Mouse (Mus musculus) neutrophil, adult 5-6 weeks (primary cell): ENCODE results near the gene Ajm1. TPM values are rescaled to one million over a fixed set of nuclear protein-coding genes. Genes with fewer than 3 reads are reported as not detected.
"Not testable (repeated sequence)": the region's sequence is repeated elsewhere in the genome, so short reads cannot be mapped to it uniquely, and the experiment has no call there.

ENCODE experiments used
- ATAC-seq: fragments of 151-379, 151-347 bp; 2 replicates; pipeline ENCODE4 v1.8.0; 2017; ENCODE audit warnings: mild to moderate bottlenecking, moderate TSS enrichment; ENCODE audit not compliant: insufficient number of reproducible peaks, poor library complexity, low FRiP score, severe bottlenecking; ENCODE audit errors: extremely low read depth
- total RNA-seq: library from RNA; stranded (forward); fragments of 200-1000 nt; gene quantifications from 2 replicates; pipeline ENCODE4 v1.2.3, GENCODE M21; 2017

Ajm1 gene
- total RNA-seq, 1 experiment from 2014 or later: not detected

DNA sequence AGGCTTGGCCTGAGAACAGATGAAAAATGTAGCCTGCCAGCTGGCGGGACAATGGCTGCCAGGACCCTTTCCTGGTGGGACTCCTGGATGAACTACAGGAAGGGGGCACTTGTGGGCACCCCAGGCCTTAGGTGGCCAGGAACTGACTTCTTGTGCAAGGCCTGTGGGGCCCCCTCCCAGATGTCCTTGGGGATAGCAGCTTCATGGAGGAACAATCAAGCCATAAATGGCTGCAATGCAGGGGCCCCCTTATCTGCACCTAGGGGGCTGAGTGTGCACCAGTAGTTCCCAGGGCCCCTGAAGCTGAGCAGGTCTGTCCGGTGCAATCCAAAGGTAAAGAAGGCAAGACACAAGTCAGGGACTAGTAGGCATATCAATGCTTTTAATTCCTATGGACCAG, 8.5 kb downstream of the Ajm1 start:
- no peak for ATAC-seq

DNA sequence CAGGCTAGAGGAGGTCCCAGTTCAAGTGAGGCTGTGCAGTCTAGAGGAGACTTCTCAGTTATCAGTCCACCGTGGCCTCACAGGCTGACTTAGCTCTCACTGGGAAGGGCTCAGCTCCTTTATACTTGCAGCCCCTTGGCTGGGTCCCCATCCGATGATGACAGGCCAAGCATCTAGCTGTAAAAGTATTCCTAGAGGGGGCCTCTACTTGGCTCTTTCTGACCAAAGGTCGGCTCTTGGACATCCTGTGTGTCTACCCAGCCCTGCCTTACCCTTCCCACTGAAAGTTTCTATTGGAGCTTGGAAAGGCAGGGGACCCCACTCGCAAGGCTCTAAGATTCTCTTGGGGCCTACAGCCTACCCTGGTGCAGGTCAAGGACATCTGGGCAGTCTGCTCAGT, 10.3 kb downstream of the Ajm1 start:
- ATAC-seq: no peak

DNA sequence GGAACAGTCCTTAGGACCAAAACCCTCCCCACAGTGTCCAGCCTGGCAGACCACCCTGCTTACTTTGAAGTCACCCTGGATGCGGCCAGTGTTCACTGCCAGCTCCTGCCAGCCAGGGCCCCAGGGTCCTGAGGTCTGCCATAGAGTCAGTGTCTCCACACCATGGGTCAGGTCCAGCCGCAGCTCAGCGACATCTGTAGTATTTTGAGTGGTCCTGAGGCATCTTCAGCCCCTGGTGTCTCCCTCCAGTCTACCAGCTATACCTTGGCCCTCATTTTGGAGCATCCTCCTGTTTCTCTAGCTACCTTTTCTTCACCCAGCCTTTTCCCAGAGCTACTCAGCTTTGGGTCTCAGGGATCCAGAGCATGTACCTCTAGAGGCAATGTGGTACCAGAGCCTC, 12.2 kb downstream of the Ajm1 start:
- ATAC-seq: no peak

DNA sequence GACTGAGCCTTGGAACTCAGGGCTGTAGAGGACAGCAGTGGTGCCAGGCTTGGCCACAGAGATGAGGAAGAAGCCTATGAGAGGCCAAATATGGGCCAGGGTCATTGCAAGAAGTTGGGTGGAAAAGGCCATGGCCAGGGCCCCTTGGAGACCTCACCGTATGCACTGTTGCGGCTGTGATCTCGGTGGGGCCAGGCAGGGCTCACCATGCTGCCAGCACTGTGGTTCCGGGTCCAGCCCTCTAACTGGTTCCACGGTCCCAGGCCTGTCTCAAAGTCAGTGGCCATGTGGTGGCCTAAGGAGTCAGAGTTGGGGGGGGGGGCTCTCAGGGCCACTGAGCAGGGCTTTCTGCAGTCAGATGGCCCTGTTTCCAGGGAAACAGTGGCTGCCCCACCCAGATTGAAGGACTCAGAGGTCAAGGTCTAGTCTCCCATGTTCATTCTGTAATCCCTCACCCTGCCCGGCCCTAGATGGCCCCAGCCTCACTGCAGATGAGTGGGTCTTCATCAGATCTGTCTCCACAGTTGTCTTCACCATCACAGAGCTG, 13.0 kb downstream of the Ajm1 start:
- ATAC-seq: no peak

DNA sequence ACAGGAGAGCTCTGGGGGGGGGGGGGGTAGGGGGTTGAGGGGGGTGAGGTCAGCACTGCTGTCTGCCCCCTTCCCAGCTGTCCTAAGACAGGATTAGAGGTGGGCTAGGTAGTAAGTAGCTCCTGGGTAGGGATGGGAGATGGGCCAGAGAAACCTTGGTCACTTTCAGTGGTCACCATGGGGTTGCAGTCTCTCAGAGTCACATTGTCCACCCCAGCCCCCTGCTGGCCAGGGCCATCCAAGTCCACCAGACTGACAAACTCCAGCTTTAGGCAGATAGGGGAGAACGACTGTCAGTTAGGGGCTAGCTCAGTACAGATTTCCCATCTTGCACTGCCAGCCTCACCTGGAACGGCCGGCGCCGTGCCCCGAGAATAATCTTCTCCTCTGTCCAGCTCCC, 15.0 kb downstream of the Ajm1 start:
- no peak for ATAC-seq

DNA sequence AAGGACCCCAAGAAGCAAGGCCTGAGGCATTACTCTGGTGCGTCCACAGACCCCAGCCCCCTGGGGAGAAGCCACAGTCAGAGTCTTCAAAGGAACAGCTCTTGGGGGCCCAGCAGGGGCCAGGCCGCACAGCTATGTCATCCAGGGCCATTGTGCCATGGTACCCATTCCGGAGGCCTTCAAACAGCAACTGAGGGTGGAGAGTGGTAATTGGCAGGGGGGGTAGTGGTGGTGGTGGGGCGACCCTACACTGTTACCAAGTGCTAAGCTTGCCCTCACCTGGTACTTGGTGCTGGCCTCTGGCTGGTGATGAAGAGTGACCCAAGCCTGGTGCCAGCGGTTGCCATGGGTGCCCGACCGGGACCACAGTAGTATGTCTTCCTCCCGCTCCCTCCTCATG, 15.8 kb downstream of the Ajm1 start:
- no peak for ATAC-seq

DNA sequence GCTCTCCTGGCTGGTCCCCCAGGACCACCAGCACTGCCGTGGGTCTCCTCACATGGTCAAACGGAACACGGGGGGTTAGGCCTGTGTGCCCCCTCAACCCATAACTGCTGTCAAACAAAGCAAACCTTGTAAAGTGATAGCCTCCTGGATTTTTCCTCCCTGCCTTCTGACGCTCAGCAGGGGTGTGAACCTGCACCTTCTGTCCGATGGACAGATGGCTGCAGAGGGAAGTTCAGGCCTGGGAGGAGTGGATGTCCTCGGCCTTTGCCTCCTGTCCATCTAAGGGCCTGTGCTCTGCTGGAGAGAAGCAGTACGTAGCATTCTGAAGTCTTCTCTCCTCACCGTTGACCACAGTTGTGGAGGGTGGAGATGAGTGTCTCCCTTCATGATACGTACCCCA, 19.6 kb downstream of the Ajm1 start:
- ATAC-seq: no peak

DNA sequence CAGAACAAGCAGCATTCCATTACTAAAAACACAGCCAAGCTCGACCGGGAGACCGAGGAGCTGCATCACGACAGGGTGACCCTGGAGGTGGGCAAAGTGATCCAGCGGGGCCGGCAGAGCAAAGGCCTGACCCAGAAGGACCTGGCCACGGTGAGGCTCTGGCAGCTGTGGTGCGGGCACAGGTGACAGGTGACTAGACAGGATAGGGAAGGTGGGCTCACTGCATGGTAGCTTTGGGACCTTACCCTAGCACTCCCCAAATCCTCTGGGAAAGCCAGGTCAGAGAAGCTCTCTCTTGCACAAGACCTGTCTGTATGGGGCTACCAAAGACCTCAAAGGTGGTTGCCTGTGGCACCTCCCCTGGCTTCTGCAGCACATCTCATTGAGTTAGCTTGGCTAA, 21.0 kb downstream of the Ajm1 start:
- no peak for ATAC-seq

DNA sequence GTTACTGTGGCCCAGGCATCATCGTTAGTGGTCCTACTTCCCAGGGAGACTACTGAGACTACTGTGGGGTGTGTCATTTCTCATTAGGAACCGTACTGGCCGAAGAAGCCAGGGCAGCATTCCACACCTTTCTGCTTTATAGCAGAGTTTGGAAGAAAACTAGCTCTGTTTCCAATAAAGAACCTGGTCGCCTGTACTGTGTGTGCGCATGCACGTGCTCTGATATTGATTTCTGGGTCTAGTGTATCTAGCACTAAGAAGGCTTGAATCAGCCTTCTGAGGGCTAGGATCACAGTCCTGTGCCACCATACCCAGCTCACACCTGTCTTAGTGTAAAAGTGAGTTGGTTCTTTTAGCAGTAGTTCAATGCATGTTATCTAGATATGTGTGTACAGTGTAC, 22.8 kb downstream of the Ajm1 start:
- ATAC-seq: no peak

DNA sequence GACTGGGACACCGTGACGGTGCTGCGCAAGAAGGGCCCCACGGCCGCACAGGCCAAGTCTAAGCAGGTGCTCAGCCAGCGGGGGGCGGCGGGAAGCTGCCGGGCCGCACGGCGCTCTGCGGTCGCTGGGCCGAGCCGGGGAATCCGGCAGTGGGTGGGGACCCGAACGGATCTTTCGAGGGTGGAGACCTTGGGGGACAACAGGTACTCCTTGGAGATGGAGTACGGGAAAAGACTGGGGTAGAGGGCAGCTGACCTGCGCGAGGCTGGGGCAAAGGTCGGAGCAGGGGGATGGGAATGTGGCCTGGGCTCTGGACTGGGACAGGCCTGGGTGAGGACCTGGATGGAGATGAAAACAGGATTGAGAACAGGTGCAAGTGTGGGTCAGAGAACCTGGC, 23.6 kb downstream of the Ajm1 start:
- no peak for ATAC-seq

DNA sequence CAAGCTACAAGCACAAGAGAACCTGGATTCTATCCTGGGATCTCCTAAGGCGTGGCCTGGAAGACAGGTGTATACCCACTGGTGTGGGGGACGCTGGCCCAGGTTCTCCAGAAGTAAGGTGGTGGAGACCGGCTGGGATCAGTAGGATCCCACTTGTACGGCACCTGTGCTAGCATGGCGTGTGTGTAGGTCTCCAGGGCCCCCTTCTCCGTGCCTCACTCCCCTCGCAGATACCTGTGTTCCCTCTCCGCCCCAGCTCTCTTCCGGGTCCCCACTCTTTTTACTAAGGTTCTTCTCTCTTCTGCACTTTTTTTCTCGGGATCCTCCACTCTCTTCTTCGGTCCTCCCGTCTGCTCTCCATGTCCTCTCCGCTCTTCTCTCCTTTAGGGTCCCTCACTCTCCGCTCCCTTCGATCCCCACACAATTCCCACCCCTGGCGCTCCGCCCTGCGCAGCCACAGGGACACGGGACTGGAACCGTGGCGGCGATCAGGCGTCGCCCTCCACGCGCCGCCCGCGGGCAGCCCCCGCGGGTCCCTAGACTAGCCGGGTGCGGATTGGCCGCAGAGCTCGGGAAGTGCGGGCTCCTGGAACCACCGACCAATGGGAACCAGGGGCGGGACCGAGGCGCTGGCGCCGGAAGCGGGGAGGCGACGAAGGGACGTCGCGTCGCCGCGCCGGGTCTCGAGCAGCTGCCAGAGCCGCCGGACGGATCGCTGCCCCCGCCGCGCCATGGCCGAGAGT, 24.2 kb downstream of the Ajm1 start, which contains the start of gene Edf1:
Gene Edf1 (plus strand): TSS at position 627 of the 743 bp plus-strand sequence.
- peak; percentile 93 for ATAC-seq

DNA sequence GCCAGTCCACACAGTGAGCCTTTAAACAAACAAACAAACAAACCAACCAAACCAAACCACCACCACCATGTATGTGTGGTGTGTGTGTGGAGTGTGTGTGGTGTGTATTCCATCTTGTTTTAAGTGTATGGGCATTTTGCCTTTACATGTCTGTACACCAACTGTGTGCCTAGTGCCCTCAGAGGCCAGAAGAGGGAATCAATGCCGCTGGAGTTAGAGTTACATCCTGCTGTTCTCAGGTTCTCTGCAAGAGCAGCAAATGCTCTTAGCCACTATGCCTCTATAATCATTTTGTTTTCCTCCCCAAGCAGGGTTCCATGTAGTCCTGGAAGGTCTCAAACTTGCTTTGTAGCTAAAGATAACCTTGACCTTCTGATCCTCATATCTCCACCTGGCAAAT, 25.3 kb downstream of the Ajm1 start:
- ATAC-seq: no peak

DNA sequence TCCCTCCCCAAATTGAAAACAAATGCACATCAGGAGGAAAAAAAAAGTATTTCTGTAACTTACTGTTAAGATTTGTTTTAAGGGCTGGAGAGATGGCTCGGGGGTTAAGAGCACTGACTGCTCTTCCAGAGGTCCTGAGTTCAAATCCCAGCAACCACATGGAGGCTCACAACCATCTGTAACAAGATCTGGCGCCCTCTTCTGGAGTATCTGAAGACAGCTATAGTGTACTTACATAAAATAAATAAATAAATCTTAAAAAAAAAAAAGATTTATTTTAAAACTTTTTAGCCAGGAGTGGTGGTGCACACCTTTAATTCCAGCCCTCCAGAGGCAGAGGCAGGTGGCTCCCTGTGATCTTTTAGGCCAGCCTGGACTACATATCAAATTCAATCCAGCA, 26.1 kb downstream of the Ajm1 start:
- not testable (repeated sequence) for ATAC-seq

DNA sequence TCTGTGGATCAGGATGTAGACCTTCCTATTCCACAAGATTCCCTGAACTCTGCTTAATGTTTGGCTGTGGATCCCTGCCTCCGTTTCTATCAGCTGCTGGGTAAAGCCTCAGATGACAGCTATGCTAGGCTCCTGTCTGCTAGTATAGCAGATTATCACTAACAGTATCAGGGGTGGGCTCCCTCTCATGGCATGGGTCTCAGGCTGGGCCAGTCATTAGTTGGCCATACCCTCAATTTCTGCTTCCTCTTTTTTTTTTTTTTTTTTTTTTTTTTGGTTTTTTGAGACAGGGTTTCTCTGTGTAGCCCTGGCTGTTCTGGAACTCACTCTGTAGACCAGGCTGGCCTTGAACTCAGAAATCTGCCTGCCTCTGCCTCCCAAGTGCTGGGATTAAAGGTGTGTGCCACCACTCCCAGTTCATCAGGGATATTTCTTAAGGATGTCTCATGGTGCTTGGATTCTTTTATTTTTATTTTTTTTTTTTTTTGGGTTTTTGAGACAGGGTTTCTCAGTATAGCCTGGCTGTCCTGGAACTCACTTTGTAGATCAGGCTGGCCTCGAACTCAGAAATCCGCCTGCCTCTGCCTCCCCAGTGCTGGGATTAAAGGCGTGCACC, 28.3 kb downstream of the Ajm1 start:
- not testable (repeated sequence) for ATAC-seq

DNA sequence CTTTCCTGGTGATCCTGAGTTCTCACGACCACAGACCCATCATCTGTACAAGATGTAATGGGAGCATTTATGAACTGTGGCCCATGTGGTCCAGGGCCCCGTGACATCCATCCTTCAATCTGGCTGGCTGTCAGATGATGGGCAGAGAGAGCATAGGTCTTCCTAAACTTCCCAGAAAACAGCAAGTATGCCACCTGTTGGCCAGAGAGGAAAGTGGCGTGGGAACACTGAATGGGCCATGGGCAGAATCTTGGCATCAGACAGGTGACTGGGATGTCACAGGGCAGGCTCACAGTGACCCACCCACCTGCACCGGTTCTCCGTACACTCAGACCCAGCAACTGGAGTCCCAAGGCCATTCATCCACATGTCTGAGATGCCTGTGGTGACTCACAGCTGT, 30.4 kb downstream of the Ajm1 start:
- no peak for ATAC-seq

DNA sequence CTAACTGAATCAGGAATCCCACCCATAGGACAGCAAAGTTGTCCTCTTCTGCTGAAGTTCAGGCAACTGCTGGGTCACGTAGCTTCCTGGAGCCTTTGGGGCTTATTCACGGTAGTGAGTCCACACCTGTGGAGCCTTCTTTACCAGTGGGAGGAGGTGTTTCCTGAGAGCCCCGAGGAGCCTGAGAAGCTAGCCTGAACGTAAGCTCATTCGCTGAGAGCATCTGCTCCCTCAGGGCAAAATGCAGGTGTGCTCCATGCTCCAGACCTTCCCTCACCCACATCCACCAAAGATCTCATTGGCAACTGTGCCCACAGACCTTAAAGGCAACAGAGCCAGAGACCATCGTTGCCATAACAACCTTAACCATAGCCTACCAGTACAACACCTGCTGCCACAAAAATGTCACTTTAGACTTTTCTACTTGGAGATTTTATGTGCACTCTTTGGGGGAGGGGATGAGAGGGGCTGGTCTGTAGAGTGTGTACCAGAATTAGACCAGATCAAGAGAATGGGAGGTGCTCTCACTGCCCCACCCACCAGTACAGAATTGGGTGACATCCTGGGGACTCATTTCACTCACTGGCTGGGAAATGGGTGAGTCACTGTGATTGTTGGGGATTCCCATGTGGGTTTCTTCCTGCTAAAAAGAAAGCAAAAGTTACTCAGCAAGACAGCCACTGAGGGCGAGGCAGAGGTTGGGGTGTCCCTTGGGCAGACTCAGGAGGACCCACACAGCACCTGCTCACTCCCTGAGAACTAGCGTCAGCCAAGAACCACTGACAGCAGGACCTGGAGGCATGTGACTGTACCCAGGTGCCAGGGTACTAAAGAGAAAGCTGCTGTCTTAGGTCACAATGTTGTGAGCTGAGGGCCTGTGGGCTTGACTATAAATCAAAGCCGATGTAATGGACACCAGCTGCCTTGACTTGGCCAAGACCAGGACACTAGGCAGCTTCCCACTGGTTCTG, 32.3 kb downstream of the Ajm1 start:
- peak; percentile 5; the same call in 1 of the 2 replicates for ATAC-seq

DNA sequence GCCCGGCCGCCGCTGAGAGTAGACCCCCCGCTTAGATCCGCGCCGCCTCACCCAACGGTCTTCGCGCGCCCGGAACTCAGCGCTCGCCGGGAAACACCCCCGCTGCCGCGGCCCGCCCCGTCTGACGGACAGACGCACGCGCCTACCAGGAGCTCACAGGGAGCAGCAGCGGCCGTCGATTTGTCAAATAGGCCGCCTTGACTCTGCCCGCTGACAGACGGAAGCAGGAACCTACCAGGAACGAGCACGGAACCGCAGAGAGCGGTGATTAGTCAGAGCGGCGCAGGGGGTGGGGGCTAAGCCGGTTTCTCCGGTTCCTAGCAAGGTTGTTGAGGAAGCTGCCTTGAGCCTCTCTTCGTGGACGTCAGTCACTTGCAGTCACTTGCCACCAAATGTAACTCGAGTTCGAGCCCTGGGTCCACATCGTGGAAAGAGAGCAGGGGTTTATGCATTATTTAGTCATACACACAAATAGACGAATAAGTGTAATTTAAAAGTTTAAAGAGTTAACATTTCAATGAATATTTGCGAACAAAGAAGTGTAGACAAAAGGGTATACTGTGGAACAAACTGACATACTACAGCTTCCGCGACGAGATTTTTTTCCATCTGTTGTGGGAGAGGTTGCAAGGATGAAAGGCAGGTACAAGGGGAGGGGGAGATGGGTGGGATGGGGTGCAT, 34.6 kb downstream of the Ajm1 start, which contains the start of gene Traf2:
Gene Traf2 (minus strand): TSS at position 130 of the 681 bp plus-strand sequence.
- peak; percentile 97 for ATAC-seq

DNA sequence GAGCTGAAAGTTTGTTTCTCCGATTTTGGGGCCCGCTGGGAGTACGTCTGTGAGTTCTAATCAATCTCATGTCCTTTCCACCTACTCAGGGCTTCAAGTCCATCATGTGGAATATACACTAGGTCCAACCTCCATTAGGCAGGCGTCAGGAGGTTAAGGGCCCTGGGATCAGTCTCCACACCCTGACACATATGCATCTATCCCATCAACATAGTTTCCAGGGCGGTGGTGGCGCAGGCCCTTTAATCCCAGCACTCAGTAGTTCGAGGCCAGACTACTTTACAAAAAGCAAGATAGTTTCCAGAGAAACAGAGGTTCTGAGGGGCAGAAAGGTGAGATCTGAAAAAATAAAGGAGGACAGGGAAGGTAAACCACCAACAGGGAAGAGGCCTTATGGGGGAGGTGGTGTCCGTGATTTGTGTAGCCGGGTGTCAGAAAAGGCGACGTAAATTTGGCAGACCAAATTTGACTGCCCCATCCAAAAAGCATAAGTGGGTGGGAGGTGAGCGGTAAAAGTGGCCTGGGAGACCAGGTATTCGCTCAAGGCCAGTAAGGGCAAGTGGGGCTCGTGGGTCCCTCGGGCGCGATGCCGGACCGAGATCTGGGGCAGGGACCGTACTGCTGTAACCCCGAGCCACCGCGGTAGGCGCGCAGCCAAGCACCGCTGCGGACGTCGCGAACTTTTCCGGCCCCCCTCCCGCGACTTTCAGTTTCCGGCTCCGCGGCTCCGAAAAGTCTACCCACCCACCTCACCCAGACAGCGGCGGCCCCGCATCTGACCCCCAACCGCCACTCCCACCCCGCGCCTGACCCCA, 35.4 kb downstream of the Ajm1 start:
- ATAC-seq: no peak
